Mouse (Mus musculus): Measurements from ENCODE around the gene Ifna4.

GRCm38 (mm10) chr4:88822995-88823394, 18.7 kb upstream of the Ifna4 start:
- TF ChIP-seq POLR2A (IDR thresholded peaks at IDR 0.05; ENCODE audit: borderline replicate concordance, extremely low read depth, low read depth, low read length) (no peak), CTCF (IDR thresholded peaks at IDR 0.05; ENCODE audit: insufficient read depth, low read length) (no peak)
